Mouse (Mus musculus) lung, adult 2 months (tissue): Measurements from ENCODE around the gene Spin4.

Source experiments
- CTCF ChIP-seq: fragments of 200-500 bp; IDR thresholded peaks from 2 replicates; pipeline ENCODE4 v1.5.1; 2011; ENCODE audit warnings: mild to moderate bottlenecking, low read length, control low read depth; ENCODE audit not compliant: insufficient read depth
- POLR2A ChIP-seq: fragments of 200-500 bp; IDR thresholded peaks from 2 replicates; pipeline ENCODE4 v1.6.1; 2011; ENCODE audit warnings: low read depth, mild to moderate bottlenecking, control low read depth, low read length, borderline replicate concordance; ENCODE audit errors: extremely low read depth

DNA sequence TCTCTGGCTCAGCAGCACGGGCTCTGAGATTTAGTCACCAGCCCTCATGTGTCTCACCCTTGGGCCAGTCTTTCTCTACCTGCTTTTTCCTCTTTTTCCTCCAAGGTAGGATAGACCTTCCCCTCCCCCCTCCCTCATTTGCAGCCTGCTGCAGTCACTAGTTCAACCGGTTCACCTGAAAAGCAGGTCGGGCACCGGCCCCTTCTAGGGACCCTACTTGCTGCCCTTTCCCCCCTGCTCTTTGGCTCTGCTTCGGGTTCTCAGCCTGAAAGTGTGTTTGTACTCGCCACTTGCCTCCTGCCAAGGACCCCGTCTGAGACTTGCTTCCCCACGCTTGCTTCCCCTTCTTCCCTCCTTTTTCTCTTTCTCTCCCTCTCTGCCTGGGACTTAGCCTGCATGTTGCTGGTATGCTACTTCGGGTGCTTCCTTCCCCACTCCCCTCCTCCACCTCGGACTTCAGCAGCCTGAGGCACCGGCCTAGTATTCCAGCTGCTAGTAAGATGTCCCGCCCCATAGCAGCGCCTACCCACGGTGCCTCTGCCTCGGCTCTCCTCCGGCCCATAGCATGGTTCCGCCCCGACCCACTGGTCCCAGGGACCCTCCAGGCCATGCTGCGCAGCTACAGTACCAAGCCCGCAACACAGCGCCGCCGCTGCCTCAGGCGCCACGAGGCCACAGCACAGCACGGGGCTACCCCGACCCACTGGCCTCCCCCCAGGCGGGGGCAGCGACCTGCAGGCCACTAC, 36.2 kb downstream of the Spin4 start:
- no peak for TF ChIP-seq CTCF
- TF ChIP-seq POLR2A = no peak
